Mouse (Mus musculus): ENCODE measurements around the gene Jazf1.

GRCm38 (mm10) chr6:52894501-52894823, 174.0 kb downstream of the Jazf1 start:
- TF ChIP-seq POLR2A (IDR thresholded peaks at IDR 0.05; ENCODE audit: insufficient read depth, low read length) = no peak
- no peak for TF ChIP-seq EP300 (IDR thresholded peaks at IDR 0.05; ENCODE audit: insufficient read depth, low read depth, low read length)
- no peak for TF ChIP-seq CTCF (IDR thresholded peaks at IDR 0.05; ENCODE audit: low read depth, low read length)
